Mouse (Mus musculus): ENCODE measurements around the gene Oas2.

The Oas2 gene

DNA sequence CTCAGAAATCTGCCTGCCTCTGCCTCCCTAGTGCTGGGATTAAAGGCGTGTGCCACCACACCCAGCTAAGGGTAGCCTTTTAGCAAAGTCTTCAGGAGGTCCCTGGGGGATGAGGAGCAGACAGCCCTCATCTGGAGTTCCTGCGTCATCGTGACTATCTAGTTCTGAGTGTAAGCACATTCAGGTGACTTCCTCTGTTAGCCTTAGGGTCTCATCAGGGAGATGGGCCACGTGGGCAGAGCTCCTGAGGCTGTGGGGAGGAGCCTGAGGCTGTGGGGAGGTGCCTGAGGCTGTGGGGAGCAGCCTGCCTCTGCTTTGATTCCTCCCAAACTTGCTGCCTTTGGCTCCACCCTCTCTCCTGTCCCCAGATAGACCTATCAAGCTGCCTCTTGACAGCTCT, 52.8 kb downstream of the Oas2 start:
- DNase-seq (ENCODE audit: low read depth, low spot score): no peak

DNA sequence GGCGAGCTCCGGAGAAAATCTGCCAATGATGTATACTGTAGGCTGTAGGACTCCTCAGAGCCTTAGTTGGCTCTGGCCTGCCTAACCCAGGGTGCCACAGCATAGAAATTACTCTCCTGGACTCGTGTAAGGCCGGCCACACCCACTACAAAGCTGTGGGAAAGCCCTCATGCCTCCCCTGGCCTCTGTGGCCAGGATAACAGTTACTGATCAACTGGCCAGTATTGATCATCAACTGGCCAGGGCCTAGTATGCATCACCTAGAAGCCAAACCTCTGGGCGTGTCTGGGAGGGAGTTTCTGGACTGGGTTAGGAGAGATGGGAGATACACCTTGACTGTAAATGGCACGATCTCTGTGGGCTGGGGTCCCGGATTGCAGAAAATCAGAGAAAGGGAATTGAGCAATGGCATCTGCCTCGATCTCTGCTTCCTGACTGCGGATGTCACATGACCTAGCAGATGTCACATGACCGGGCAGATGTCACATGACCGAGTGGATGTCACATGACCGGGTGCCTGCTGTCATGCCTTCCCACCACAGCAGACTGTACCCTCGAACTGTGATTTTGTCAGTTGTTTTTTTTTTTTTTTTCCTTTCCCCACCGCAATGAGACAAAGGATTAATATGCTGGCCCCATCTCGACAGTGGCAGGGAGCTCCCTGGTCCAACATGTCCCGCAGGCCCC, 53.5 kb downstream of the Oas2 start:
- no peak for DNase-seq (ENCODE audit: low read depth, low spot score)

DNA sequence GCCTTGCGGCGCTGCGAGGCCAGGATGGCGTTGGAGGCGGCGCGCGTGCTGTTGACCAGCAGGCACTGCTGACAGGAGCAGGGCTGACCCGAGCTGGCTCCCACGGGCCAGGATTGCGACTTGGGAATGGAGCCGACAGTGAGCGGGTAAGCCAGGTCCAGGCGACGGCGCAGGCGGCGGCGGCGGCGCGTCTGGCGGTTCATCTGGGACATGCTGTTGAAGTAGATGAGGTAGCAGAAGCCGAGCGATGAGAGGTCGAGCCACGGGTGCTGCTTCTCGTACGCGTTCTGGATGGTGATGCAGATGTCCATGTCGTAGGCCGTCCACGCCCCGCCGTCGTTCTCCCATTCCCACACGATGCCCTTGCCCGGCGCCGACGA, 55.0 kb downstream of the Oas2 start:
- no peak for DNase-seq (ENCODE audit: low read depth, low spot score)

DNA sequence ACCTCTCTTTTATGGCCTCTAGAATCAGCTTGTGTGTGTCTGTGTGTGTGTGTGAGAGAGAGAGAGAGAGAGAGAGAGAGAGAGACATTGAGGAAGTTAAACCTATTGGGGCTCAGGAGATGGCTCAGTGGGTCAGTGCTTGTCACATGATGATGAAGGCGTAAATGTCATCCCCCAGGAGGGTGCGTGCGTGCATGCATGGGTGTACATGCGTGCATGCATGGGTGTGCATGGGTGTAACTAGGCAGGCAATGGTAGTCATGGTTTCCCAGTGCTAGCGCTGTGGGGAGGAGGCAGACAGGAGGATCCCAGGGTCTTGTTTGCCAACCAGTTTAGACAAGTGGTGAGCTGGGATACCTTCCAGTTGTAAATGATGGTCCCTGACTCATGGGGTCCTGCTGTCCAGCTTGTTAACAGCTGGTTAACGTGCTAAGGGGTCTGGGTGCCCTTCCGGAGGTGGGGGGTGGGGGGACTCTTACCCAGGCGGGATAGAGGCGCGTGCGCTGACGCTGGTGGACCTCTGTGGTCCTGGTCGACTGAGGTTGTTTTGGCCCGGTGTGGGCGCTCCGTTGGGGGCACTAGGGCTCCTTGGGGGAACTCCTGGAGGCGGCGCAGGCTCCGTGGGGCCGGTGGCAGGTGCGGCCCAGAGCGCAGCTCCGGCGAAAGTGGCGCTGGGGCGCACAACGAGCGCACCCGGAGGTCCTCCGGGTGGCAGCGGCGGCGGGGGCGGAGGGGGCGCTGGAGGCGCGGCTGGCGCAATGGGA, 55.5 kb downstream of the Oas2 start:
- no peak for DNase-seq (ENCODE audit: low read depth, low spot score)

DNA sequence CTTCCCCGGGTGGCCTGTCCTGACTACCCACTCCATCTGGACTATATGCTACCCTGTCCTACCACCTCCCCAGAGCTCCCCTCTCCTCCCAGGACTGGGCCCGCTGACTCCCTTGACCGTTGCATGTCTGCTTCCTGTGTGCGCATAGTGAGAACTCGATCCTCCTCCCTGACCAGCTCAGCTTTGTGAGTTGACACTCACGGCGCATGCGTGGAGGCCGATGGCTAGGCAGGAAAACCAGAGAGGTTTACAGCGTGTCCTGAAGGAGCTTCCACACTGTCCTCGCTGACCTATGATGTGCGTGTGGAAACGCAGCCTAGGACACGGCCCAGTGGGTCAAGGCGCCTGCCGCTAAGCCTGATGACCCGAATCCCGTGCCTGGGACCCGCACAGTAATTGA, 57.6 kb downstream of the Oas2 start:
- no peak for DNase-seq (ENCODE audit: low read depth, low spot score)

DNA sequence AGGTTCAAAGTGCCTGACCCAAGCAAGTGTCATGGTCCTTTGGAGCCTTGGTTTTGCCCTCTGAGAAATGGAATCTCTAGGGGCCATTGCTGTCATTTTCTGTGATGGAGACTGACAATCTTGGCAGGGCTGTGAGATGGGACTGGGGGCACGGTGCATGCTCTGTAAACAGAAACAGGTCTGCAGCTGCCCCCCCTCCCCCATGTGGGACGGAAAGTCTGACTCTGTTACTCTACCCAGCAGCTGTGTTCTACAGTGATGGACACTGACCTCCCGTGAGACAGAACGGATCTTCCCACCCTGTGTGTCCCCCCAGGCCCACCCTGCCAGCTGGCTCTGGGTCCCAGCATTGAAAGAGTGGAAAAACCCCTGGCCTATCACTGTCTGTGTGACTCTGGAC, 59.2 kb downstream of the Oas2 start:
- DNase-seq (ENCODE audit: low read depth, low spot score): no peak

DNA sequence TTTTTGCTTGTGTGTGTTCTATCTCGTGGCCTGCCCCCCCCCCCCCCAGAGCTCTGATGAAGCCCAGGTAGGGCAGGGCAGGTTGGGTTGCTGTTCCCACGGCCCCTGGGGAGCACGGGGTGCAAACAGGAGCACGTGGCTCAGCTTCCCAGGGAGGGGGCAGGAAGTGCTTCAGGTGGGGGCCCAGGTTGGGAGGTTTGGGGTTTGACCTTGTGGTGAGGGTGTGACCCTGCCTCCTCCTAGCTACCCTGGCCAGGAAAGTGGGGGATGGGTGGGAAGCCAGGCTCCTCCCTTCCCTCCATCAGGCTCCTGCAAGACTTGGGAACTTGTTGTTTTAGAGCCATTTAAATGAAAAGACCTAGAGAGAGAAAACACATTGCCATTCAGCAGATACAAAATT, 61.2 kb downstream of the Oas2 start:
- DNase-seq (ENCODE audit: low read depth, low spot score): no peak

DNA sequence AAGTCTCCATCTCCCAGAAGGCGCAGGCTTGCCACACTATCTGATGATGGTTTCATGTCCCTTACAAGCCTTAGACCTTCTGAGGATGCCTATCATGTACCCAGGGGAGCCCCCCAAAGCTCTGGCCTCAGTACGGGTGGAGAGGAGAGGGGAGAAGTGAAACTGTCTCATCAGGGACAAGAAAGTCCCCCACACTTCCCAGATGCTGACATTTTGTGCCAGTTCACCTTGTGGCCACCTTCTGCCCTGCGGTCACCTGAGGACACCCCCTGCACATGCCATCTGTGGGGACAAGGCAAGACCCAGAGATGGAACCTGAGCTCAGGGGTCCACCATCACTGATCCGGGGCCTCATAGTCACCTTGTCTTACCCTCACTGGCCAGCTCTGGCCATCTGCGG, 61.8 kb downstream of the Oas2 start:
- DNase-seq (ENCODE audit: low read depth, low spot score): no peak

DNA sequence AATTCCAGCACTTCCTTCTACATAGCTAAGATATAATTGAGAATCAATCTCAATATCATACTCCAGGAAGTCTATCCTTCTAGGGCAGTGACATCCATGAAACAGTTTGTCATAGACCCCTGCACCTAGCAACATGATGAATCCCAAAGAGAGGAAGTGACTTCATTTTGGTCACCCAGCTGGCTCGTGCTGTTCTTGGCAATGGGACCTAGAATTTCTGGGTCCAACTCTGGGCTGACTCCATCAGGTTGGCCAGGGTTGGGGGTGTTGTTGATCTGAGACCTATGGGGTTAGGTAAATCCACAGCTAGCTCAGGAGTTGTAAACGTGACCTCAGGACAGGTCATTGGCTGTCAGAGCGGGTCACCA, 62.2 kb downstream of the Oas2 start:
- no peak for DNase-seq (ENCODE audit: low read depth, low spot score)

DNA sequence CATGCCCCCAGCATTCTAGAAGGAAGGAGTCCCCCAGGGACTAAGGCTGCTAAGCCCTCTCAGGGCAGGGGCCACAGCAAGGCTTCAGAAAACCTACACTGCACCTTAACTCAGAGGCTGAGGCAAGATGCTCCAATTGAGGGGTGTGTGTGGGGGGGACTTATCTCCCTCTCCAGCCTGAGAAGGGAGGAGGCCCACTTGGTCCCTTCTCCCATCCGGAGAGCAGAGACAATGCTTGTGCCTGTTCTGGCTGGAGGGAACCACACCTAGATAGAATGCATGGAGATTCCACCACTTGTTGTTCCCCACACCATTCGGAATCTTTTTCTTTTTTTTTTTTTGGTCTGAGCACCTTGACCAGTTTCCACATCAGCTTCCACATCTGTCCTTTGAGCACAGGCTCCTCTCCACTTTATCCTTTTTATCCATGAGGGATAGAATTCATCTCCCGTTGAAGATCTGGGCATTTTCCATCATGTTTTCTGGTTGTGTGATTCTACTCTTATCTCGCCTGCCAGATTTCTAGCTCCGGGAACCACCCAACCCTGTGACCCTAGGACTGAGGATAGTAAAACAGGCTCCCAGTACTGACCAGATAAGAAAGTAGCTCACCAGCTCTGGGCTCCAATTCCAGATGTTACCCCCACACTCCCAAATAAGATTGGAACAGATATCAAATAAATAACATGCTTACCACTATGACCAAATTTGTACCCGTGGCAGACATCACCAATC, 62.7 kb downstream of the Oas2 start:
- no peak for DNase-seq (ENCODE audit: low read depth, low spot score)

DNA sequence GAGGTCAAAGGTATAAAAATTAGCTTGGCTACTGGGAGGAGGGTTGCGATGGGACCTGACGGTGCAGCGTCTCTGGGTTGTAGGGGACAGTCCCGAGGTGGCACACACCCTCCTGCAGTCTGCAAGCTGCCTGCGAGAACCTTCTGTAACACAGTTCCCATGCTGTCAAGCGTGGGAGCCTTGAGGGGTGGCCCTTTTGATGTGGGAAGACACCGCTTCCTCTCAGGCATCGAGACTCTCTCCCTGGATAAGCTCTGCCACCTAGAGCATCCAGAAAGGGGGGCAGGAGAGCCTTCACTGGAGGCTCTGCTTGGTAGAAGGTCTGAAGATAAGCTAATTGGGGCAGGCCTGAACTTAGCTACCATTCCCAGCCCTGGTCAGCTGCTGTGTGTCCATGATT, 64.0 kb downstream of the Oas2 start:
- no peak for DNase-seq (ENCODE audit: low read depth, low spot score)

DNA sequence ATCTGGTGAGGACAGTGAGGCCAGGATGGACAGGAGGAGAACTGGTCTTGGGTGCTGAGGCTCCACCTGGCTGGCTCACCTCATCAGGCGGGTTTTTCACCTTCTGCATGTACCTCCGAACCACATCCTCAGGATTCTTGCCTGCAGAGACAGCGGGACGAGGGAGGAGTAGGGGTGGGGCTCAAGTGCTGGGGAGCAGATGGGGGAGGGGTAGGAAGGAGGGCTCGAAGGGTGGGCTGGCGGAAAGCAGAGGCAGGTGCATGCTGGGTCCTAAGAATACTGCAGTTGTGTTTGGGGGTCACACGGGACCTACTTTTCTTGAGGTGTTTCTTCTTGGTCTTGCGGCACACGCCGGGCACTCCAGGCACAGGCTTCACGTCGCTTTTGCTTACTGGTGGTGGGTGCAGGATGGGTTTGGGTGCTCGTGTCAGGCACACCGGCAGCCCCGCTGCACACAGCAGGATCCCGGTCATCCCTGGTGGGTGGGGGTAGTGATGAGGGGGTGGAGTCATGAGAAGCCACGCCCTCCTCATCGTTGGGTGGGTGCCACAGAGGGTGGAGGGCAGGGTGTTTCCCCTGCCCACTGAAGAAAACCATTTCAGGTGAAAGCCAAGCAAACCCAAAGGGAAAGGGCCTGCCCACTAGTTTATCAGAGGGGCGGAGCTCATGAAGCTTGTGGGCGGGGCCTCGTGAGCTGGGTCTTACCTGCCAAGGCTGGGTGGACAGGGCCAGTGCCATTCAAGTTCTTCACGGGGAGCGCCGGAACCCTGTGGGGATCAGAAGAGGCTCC, 66.5 kb downstream of the Oas2 start:
- DNase-seq (ENCODE audit: low read depth, low spot score): no peak

DNA sequence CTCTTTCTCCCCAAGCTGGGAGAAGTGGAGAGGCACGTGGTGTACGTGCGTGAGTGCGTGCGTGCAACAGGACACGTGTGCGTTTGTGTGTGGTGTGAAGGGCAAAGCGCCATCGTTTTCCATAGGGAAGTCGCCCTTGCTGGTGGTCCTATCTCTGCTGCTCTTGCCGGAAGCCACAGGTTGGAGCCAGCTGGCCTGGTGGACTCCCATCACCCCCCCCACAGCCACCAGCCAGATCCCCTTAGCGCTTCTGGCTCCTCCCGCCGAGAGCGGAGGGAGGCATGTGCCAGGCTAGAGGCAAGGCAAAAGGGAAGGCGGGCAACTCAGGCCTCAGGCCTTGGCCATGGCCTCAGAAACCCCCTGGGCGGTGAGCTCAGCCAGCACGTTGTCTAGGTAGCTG, 68.7 kb downstream of the Oas2 start:
- no peak for DNase-seq (ENCODE audit: low read depth, low spot score)
